Mouse (Mus musculus) pancreas, adult 10 weeks (tissue): Measurements from ENCODE around the gene Icam5. TPM values are rescaled to one million over a fixed set of nuclear protein-coding genes. Genes with fewer than 3 reads are reported as not detected.

ENCODE experiments used
- polyA plus RNA-seq: library from polyadenylated mRNA; stranded (reverse); fragments of 350-450 nt; fragmentation: Illumina TruSeq; extraction: RNeasy Lipid Tissue Mini Kit (QIAGEN cat#74804); gene quantifications from one replicate; pipeline ENCODE4 v1.2.3, GENCODE M21; 2015; ENCODE audit warnings: low read depth, low replicate concordance; ENCODE audit not compliant: insufficient read depth

The Icam5 gene
- not detected for polyA plus RNA-seq

DNA sequence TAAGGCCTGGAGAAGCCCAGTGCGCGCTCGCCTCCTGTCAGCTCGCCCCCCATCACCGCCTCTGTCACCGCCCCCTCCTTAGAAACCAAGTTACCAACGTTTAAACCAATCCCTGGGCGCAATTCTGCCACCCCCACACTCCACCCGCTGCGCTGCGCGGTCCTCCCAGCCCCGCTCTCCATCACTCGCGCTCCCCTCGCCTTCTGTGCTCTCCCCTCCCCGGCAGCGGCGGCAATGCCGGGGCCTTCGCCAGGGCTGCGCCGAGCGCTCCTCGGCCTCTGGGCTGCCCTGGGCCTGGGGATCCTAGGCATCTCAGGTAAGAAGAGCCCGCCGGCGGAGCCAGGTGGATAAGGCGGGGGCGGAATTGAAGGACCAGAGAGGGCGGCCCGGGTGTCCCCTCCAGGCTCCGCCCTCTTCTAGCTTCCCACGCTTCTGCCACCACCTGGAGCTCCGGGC is at the start of gene Icam5:
Gene Icam5, plus strand, starts transcription at position 178 of the 456 bp plus-strand sequence.

DNA sequence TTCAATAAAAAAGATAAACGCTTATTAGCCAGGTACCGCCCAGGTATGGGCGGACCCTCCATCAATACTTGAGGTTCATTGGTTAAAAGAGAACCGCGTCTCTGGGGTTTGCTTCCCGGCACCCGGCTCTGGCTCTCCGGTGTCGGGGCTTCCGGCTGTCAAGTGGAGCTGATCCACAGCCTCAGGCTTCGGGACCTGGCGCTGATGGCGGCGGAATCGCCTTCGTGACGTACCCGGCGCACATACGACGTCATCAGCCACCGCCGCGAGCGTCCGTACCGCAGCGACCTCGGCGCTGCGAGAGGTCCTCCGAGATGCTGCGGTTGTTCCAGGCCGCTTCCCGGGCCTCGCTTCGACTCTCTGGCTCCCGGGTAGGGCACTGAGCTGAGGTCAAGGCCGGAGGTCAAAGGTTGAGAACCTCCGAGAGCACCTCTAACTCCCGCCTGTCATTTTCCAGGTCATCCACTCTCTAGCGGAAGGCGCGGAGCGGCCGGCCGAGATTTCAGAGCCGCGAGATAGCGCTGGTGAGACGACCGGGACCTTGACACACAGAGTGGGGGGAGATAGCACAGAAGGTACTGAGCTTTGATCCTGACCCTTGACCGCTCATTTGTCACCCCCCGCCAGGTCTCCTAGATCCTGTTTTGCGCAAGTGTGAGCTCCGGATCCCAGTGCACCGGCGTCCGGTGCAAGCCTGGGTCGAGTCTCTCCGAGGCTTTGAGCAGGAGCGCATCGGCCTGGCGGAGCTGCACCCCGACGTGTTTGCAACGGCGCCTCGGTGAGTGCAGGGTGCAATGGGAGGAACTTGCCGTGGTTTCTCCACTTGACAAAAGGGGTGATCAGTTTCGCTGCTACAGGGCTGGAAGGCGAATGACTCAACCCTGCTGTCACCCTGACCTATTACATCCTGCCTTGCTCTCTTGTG is 29.0 kb upstream of the Icam5 start, which contains the start of gene Mrpl4:
Gene Mrpl4, plus strand, starts transcription at position 112 of the 925 bp plus-strand sequence.

DNA sequence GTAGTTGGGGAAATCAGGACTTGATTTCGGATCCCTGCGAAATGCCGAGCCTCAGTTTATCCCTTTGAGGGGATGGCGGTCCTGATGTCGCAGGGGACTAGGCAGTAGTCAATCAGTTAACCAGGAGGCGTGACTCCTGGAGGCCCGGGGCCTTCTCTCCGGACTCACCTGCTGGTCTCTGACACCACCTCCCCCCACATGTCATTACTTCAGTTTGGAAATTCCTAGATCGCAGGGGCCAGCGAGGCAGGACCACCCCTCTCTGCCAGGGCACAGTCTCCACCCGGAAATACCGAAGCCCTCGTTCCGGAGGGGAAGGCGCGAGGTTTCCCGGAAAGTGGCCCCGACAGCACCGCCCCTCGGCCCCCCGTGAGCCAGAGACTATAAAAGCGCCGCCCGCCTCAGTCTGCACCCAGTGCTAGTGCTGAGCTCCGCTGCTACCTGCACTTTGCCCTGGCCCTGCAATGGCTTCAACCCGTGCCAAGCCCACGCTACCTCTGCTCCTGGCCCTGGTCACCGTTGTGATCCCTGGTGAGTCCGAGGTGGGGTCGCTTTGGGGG is 16.2 kb upstream of the Icam5 start, which contains the start of gene Icam1:
Gene Icam1, plus strand, starts transcription at position 415 of the 560 bp plus-strand sequence.

DNA sequence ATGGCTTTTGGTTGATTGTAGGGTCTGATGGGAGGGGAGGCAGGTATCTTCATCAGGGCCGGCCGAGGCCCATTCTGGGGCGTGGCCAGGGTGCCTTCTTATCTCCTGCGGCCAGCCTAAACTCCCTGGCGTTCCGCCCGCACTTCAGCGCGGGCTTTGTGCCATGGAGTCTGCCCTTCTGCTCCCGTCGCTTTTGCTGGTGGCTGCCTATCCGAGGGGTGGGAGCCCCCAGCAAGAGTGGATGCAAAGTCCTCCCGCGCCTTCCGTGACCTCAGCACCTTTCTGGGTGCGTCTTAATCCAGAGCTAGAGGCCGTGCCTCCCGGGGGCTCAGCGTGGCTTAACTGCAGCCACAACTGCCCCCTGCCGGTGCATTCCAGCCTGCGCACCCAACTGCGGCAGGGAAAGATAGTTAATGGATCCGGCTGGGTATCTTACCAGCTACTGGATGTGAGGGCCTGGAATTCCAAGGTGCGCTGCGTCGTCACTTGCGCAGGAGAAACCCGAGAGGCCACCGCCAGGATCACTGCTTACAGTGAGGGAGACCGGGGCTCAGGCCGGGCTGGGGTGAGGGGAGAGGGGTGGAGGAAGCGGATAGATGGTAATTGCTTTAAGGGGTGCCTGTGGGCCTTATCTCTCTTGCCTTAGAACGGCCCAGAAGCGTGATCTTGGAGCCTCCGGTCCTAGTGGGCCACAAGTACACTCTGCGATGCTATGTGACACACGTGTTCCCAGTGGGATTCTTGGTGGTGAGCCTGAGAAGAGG is 2.4 kb upstream of the Icam5 start, which contains the start of gene Icam4:
Gene Icam4, plus strand, starts transcription at position 83 of the 764 bp plus-strand sequence.

GRCm38 (mm10) chr9:21067006-21067684 is 35.3 kb downstream of the Icam5 start, which contains the start of gene Zglp1:
Gene Zglp1 (minus strand): TSS chr9:21067093.

DNA sequence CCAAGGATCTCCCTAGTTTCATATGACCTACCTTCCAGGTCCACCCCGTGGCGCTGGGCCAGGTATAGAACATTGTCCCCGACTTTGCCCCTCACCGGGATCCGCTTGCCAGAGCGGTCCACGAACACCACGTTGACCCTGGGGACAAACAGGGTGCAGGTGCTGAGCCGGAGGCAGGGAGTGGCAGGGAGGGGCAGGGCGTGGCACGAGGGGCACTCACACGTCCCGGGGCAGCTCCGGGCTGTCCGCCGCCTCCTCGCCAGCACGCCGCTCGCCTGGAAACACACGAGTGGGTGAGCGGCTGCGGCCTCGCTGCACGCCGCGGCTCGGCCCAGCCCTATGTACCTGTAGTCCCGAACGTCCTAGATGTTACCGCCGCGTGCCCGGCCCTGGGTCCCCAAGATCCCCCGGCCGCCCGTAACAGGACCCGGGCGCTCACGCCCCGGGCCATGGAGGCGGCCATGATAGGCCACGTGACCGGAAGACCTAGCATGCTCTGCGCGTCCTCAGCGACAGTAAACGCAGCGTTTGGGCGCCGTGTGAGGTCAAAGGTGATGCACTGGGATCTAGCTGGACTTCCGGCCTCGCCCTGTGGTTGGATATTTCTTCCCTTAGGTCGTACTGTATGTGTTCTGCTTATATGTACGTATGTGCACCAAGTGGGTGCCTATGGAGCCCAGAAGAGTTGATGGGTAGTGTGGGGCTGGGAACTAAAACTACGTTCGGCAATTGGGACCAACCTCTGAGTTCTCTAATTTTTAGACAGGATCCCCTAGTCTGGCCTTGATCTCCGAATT is 41.4 kb downstream of the Icam5 start, which contains the start of the genes Gm49373 and Fdx1l:
Gene Gm49373, minus strand, starts transcription at position 53 of the 797 bp plus-strand sequence.
Gene Fdx1l, minus strand, starts transcription at position 571 of the 797 bp plus-strand sequence.

Other genes with a start within 250 kb of the Icam5 start
- gene Col5a3, start 217.0 kb upstream of the Icam5 start, polyA plus RNA-seq, result 10.9 TPM
- not detected for gene Rdh8, start 213.6 kb upstream of the Icam5 start, polyA plus RNA-seq
- 12.9 TPM for gene A230050P20Rik, start 163.4 kb upstream of the Icam5 start, polyA plus RNA-seq
- gene Angptl6, start 152.3 kb upstream of the Icam5 start, polyA plus RNA-seq, result 1.1 TPM
- 21.0 TPM for gene Ppan, start 143.9 kb upstream of the Icam5 start, polyA plus RNA-seq
- gene Eif3g, start 133.4 kb upstream of the Icam5 start, polyA plus RNA-seq, result 46.1 TPM
- gene Dnmt1, start 72.2 kb upstream of the Icam5 start, polyA plus RNA-seq, result 4.3 TPM
- gene S1pr2, start 55.3 kb upstream of the Icam5 start, polyA plus RNA-seq, result 3.5 TPM
- gene Mrpl4, start 29.3 kb upstream of the Icam5 start, polyA plus RNA-seq, result 13.8 TPM
- 7.2 TPM for gene Icam1, start 16.1 kb upstream of the Icam5 start, polyA plus RNA-seq
- not detected for gene Icam4, start 2.7 kb upstream of the Icam5 start, polyA plus RNA-seq
- not detected for gene Zglp1, start 35.0 kb downstream of the Icam5 start, polyA plus RNA-seq
- gene Gm49373, start 41.0 kb downstream of the Icam5 start, polyA plus RNA-seq, result 0.74 TPM
- gene Fdx1l, start 41.5 kb downstream of the Icam5 start, polyA plus RNA-seq, result 12.7 TPM
- gene Gm38431, start 59.9 kb downstream of the Icam5 start, polyA plus RNA-seq, result 4.2 TPM
- gene Raver1, start 59.9 kb downstream of the Icam5 start, polyA plus RNA-seq, result 4.9 TPM
- 6.1 TPM for gene Tyk2, start 99.2 kb downstream of the Icam5 start, polyA plus RNA-seq
- gene Cdc37, start 117.9 kb downstream of the Icam5 start, polyA plus RNA-seq, result 23.2 TPM
- 12.9 TPM for gene Pde4a, start 133.6 kb downstream of the Icam5 start, polyA plus RNA-seq
- 10.2 TPM for gene Keap1, start 207.3 kb downstream of the Icam5 start, polyA plus RNA-seq
- not detected for gene S1pr5, start 216.4 kb downstream of the Icam5 start, polyA plus RNA-seq
- 5.9 TPM for gene Atg4d, start 233.2 kb downstream of the Icam5 start, polyA plus RNA-seq